Mouse (Mus musculus): ENCODE measurements around the gene Pes1. TPM values are rescaled to one million over a fixed set of nuclear protein-coding genes. Genes with fewer than 3 reads are reported as not detected.
A peak's percentile ranks its signal among the peaks of the same experiment; 100 is the strongest.

Gene Pes1
- total and polyA plus RNA-seq, 2 experiments from 2014 or later = 50.0 to 55.8 TPM

- H3K9me3 ChIP-seq (ENCODE audit: low read length) = no peaks in the 10 kb centered on the region
- WGBS = 56% methylated on average over 9 of the region's 9 CpGs
- H3K27ac ChIP-seq (ENCODE audit: low read depth, low read length) = no peak overlapping the region
- H3K4me3 ChIP-seq (ENCODE audit: low read depth, low read length) = no peak overlapping the region
- H3K9ac ChIP-seq = no peak overlapping the region
- no peaks in the 10 kb centered on the region for H3K36me3 ChIP-seq (ENCODE audit: insufficient read depth)
- TF ChIP-seq CTCF (IDR thresholded peaks at IDR 0.05; ENCODE audit: low read depth) = no peak
- peak; percentile 64 for DNase-seq
- no peaks in the 10 kb centered on the region; the same call in 1 of the 2 replicates for H3K27me3 ChIP-seq (ENCODE audit: insufficient read depth, low read length)
- H3K4me2 ChIP-seq (ENCODE audit: low read depth) = no peak overlapping the region
- peak; percentile 71 for ATAC-seq
- H3K4me1 ChIP-seq (ENCODE audit: insufficient read depth) = no peaks in the 10 kb centered on the region
These were observed 64.0 kb downstream of the Pes1 start for GRCm38 (mm10) chr11:4027561-4028334.

- Histone ChIP-seq H3K9ac (no peak overlapping the region), H3K27me3 (ENCODE audit: insufficient read depth, low read length) (no peaks in the 10 kb centered on the region; the same call in 1 of the 2 replicates), H3K36me3 (ENCODE audit: insufficient read depth) (no peaks in the 10 kb centered on the region), H3K4me1 (ENCODE audit: insufficient read depth) (no peaks in the 10 kb centered on the region), H3K4me3 (ENCODE audit: low read depth, low read length) (no peak overlapping the region), H3K4me2 (ENCODE audit: low read depth) (no peak overlapping the region), H3K9me3 (ENCODE audit: low read length) (no peaks in the 10 kb centered on the region), H3K27ac (ENCODE audit: low read depth, low read length) (no peak overlapping the region)
- TF ChIP-seq CTCF (IDR thresholded peaks at IDR 0.05; ENCODE audit: low read depth) = no peak
- no peak for DNase-seq
- 71% methylated on average over 4 of the region's 4 CpGs for WGBS
- ATAC-seq = no peak
These were observed 65.6 kb downstream of the Pes1 start for GRCm38 (mm10) chr11:4029343-4029742.

Other genes starting within 250 kb of the Pes1 start
- gene Osbp2, start 100.1 kb upstream of the Pes1 start, total RNA-seq (2014; rRNA removed) = 48.1 and 63.2 TPM in 2 replicates
- 21.3 and 30.8 TPM in 2 replicates for gene Osbp2, start 100.1 kb upstream of the Pes1 start, polyA plus RNA-seq (2015; fragmentation: Nextera tagmentation; extraction: Ambion mirVana)
- gene 4921536K21Rik, start 68.9 kb upstream of the Pes1 start, total RNA-seq (2014; rRNA removed) = 0.19 and 0.31 TPM in 2 replicates
- gene 4921536K21Rik, start 68.9 kb upstream of the Pes1 start, polyA plus RNA-seq (2015; fragmentation: Nextera tagmentation; extraction: Ambion mirVana) = 0.33 and 0.56 TPM in 2 replicates
- gene Dusp18, start 68.7 kb upstream of the Pes1 start, total RNA-seq (2014; rRNA removed) = 19.5 and 25.3 TPM in 2 replicates
- gene Dusp18, start 68.7 kb upstream of the Pes1 start, polyA plus RNA-seq (2015; fragmentation: Nextera tagmentation; extraction: Ambion mirVana) = 20.0 and 33.6 TPM in 2 replicates
- gene Slc35e4, start 49.3 kb upstream of the Pes1 start, total RNA-seq (2014; rRNA removed) = 39.1 and 43.7 TPM in 2 replicates
- 26.5 and 27.0 TPM in 2 replicates for gene Slc35e4, start 49.3 kb upstream of the Pes1 start, polyA plus RNA-seq (2015; fragmentation: Nextera tagmentation; extraction: Ambion mirVana)
- gene Tcn2, start 31.8 kb upstream of the Pes1 start, total RNA-seq (2014; rRNA removed) = 20.3 and 20.9 TPM in 2 replicates
- gene Tcn2, start 31.8 kb upstream of the Pes1 start, polyA plus RNA-seq (2015; fragmentation: Nextera tagmentation; extraction: Ambion mirVana) = 23.2 and 24.1 TPM in 2 replicates
- gene 4930556J24Rik, start 12.8 kb downstream of the Pes1 start, total RNA-seq (2014; rRNA removed) = not detected in 2 replicates
- not detected in 2 replicates for gene 4930556J24Rik, start 12.8 kb downstream of the Pes1 start, polyA plus RNA-seq (2015; fragmentation: Nextera tagmentation; extraction: Ambion mirVana)
- 6.5 and 9.9 TPM in 2 replicates for gene Gal3st1, start 19.7 kb downstream of the Pes1 start, total RNA-seq (2014; rRNA removed)
- gene Gal3st1, start 19.7 kb downstream of the Pes1 start, polyA plus RNA-seq (2015; fragmentation: Nextera tagmentation; extraction: Ambion mirVana) = 8.0 and 8.3 TPM in 2 replicates
- gene Sec14l4, start 67.5 kb downstream of the Pes1 start, total RNA-seq (2014; rRNA removed) = not detected in 2 replicates
- not detected in 2 replicates for gene Sec14l4, start 67.5 kb downstream of the Pes1 start, polyA plus RNA-seq (2015; fragmentation: Nextera tagmentation; extraction: Ambion mirVana)
- 3.6 and 4.7 TPM in 2 replicates for gene Sec14l3, start 100.9 kb downstream of the Pes1 start, total RNA-seq (2014; rRNA removed)
- 2.1 and 3.8 TPM in 2 replicates for gene Sec14l3, start 100.9 kb downstream of the Pes1 start, polyA plus RNA-seq (2015; fragmentation: Nextera tagmentation; extraction: Ambion mirVana)
- 10.1 and 11.8 TPM in 2 replicates for gene Mtfp1, start 131.5 kb downstream of the Pes1 start, total RNA-seq (2014; rRNA removed)
- 12.4 and 14.2 TPM in 2 replicates for gene Mtfp1, start 131.5 kb downstream of the Pes1 start, polyA plus RNA-seq (2015; fragmentation: Nextera tagmentation; extraction: Ambion mirVana)
- gene Sec14l2, start 159.4 kb downstream of the Pes1 start, total RNA-seq (2014; rRNA removed) = 4.4 and 5.8 TPM in 2 replicates
- gene Sec14l2, start 159.4 kb downstream of the Pes1 start, polyA plus RNA-seq (2015; fragmentation: Nextera tagmentation; extraction: Ambion mirVana) = 2.9 and 3.4 TPM in 2 replicates
- gene Rnf215, start 171.2 kb downstream of the Pes1 start, total RNA-seq (2014; rRNA removed) = 73.9 and 90.1 TPM in 2 replicates
- gene Rnf215, start 171.2 kb downstream of the Pes1 start, polyA plus RNA-seq (2015; fragmentation: Nextera tagmentation; extraction: Ambion mirVana) = 37.4 and 45.4 TPM in 2 replicates
- 13.9 and 25.0 TPM in 2 replicates for gene Ccdc157, start 196.3 kb downstream of the Pes1 start, total RNA-seq (2014; rRNA removed)
- 5.2 and 7.8 TPM in 2 replicates for gene Ccdc157, start 196.3 kb downstream of the Pes1 start, polyA plus RNA-seq (2015; fragmentation: Nextera tagmentation; extraction: Ambion mirVana)
- gene Sf3a1, start 196.4 kb downstream of the Pes1 start, total RNA-seq (2014; rRNA removed) = 46.7 and 54.4 TPM in 2 replicates
- gene Sf3a1, start 196.4 kb downstream of the Pes1 start, polyA plus RNA-seq (2015; fragmentation: Nextera tagmentation; extraction: Ambion mirVana) = 30.6 and 34.6 TPM in 2 replicates
- 41.9 and 42.0 TPM in 2 replicates for gene Tbc1d10a, start 222.8 kb downstream of the Pes1 start, total RNA-seq (2014; rRNA removed)
- 33.1 and 37.6 TPM in 2 replicates for gene Tbc1d10a, start 222.8 kb downstream of the Pes1 start, polyA plus RNA-seq (2015; fragmentation: Nextera tagmentation; extraction: Ambion mirVana)

Data from forebrain, postnatal 0 days (tissue).